ENCODE assay signal across 8 mouse cellular contexts in the genomic region with DNA sequence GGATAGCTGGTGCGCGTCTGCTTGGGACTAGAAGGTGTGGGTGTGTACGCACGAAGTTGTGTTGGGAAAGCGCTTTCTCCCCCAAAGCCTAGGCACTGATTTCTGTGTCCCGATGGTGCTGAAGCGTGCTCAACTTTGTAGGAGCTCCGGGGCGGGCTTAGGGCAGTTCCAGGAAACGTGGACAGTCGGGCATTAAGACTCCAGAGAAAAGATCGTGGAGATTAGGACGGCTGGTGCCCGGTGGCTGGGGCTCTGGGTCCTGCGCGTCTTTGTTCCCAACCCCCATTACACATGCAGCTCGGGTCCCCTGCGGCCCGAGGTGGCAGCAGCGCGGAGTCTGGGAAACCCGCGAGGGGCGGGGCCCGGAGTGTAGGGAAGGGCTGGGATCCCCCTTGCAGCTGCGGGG. TPM values are rescaled to one million over a fixed set of nuclear protein-coding genes. Genes with fewer than 3 reads are reported as not detected.
DNase-seq lines count a peak whose midpoint lies in the region; ATAC-seq and TF ChIP-seq lines count a peak whose summit lies in the region.

No protein-coding gene starts in this region.

- no peak for TF ChIP-seq POLR2A in bone marrow, adult 2 months (IDR thresholded peaks at IDR 0.05; ENCODE audit: borderline replicate concordance, control insufficient read depth, low read depth, low read length)

- H3K36me3 ChIP-seq in forebrain, embryonic 14.5 days (ENCODE audit: control insufficient read depth, insufficient read depth, low read length), result peaks cover 14% of the 10 kb centered on the region; the same call in 1 of the 2 replicates
- no peaks in the 10 kb centered on the region for H3K36me3 ChIP-seq in hindbrain, embryonic 15.5 days
- H3K36me3 ChIP-seq in limb, embryonic 13.5 days, result 0 out of 2 replicates have a peak, but pooled peaks cover 7% of the 10 kb centered on the region
- H3K36me3 ChIP-seq in midbrain, embryonic 14.5 days (ENCODE audit: control insufficient read depth, insufficient read depth, low read length), result 0 out of 2 replicates have a peak, but pooled peaks cover 3% of the 10 kb centered on the region

- no peaks in the 10 kb centered on the region for H3K27me3 ChIP-seq in forebrain, embryonic 14.5 days (replicated peaks; ENCODE audit: control insufficient read depth, insufficient read depth, low read length)
- H3K27me3 ChIP-seq in hindbrain, embryonic 15.5 days, result no peaks in the 10 kb centered on the region
- no peaks in the 10 kb centered on the region for H3K27me3 ChIP-seq in limb, embryonic 13.5 days
- H3K27me3 ChIP-seq in midbrain, embryonic 14.5 days (ENCODE audit: control insufficient read depth, insufficient read depth, low read length), result no peaks in the 10 kb centered on the region

- H3K9ac ChIP-seq in forebrain, embryonic 14.5 days (ENCODE audit: low read length), result peak overlapping the region; percentile 100
- H3K9ac ChIP-seq in hindbrain, embryonic 15.5 days, result peak overlapping the region; percentile 93
- peak overlapping the region; percentile 97 for H3K9ac ChIP-seq in limb, embryonic 13.5 days
- H3K9ac ChIP-seq in midbrain, embryonic 14.5 days (replicated peaks; ENCODE audit: low read length), result peak overlapping the region; percentile 100

- peaks cover 1% of the 10 kb centered on the region; the same call in 1 of the 2 replicates for H3K4me1 ChIP-seq in bone marrow, adult 2 months (ENCODE audit: control insufficient read depth, insufficient read depth, low read length)
- peaks cover 18% of the 10 kb centered on the region for H3K4me1 ChIP-seq in forebrain, embryonic 14.5 days (ENCODE audit: control insufficient read depth, insufficient read depth, low read length)
- peaks cover 39% of the 10 kb centered on the region for H3K4me1 ChIP-seq in hindbrain, embryonic 15.5 days (replicated peaks)
- H3K4me1 ChIP-seq in limb, embryonic 13.5 days, result peaks cover 42% of the 10 kb centered on the region
- peaks cover 35% of the 10 kb centered on the region for H3K4me1 ChIP-seq in midbrain, embryonic 14.5 days (ENCODE audit: control insufficient read depth, insufficient read depth, low read length)

- peak; percentile 42 to 49 for DNase-seq in cerebellum, adult 18-20 months
- no peak for DNase-seq in cerebellum, adult 11 months
- DNase-seq in forebrain, embryonic 14.5 days (ENCODE audit: low spot score), result peak; percentile 88
- peak; percentile 88 for DNase-seq in midbrain, embryonic 14.5 days
- peak; percentile 29 for DNase-seq in testis, postnatal 14 days (ENCODE audit: low spot score)

- H3K27ac ChIP-seq in bone marrow, adult 2 months (ENCODE audit: control insufficient read depth, insufficient read depth, low read depth, low read length, poor library complexity), result no peak overlapping the region
- peak overlapping the region; percentile 99 for H3K27ac ChIP-seq in forebrain, embryonic 14.5 days (ENCODE audit: low read depth, low read length)
- H3K27ac ChIP-seq in hindbrain, embryonic 15.5 days (replicated peaks), result peak overlapping the region; percentile 97
- peak overlapping the region; percentile 96 for H3K27ac ChIP-seq in limb, embryonic 13.5 days
- peak overlapping the region; percentile 99 for H3K27ac ChIP-seq in midbrain, embryonic 14.5 days (replicated peaks; ENCODE audit: low read depth, low read length)

- under 1% methylated on average over 26 of the region's 26 CpGs for WGBS in bone marrow, adult 2 months
- under 1% methylated on average over 26 of the region's 26 CpGs for whole genome bisulfite sequencing in forebrain, embryonic 14.5 days
- WGBS in hindbrain, embryonic 15.5 days, result under 1% methylated on average over 26 of the region's 26 CpGs
- WGBS in limb, embryonic 13.5 days, result under 1% methylated on average over 26 of the region's 26 CpGs
- 0% methylated on average over 26 of the region's 26 CpGs for WGBS in midbrain, embryonic 14.5 days

- H3K9me3 ChIP-seq in forebrain, embryonic 14.5 days (replicated peaks; ENCODE audit: control insufficient read depth, low read length), result no peaks in the 10 kb centered on the region
- H3K9me3 ChIP-seq in hindbrain, embryonic 15.5 days, result no peaks in the 10 kb centered on the region
- no peaks in the 10 kb centered on the region for H3K9me3 ChIP-seq in limb, embryonic 13.5 days
- H3K9me3 ChIP-seq in midbrain, embryonic 14.5 days (ENCODE audit: control insufficient read depth, low read length), result no peaks in the 10 kb centered on the region

- TF ChIP-seq CTCF in bone marrow, adult 2 months (IDR thresholded peaks at IDR 0.05; ENCODE audit: control insufficient read depth, insufficient read depth, low read length), result no peak

- H3K4me2 ChIP-seq in forebrain, embryonic 14.5 days (ENCODE audit: low read length), result peak overlapping the region; percentile 77
- H3K4me2 ChIP-seq in hindbrain, embryonic 15.5 days, result peak overlapping the region; percentile 88
- H3K4me2 ChIP-seq in limb, embryonic 13.5 days (replicated peaks), result peak overlapping the region; percentile 96
- H3K4me2 ChIP-seq in midbrain, embryonic 14.5 days (ENCODE audit: low read length), result peak overlapping the region; percentile 87

- peak; percentile 61 for ATAC-seq in forebrain, embryonic 14.5 days
- no peak; the same call in 1 of the 2 replicates for ATAC-seq in hindbrain, embryonic 15.5 days (ENCODE audit: low FRiP score, low read depth)
- ATAC-seq in limb, embryonic 13.5 days (ENCODE audit: low FRiP score, low read depth), result peak; percentile 18; the same call in 1 of the 2 replicates
- peak; percentile 59; the same call in 1 of the 2 replicates for ATAC-seq in midbrain, embryonic 14.5 days (ENCODE audit: low FRiP score, low TSS enrichment)

- H3K4me3 ChIP-seq in bone marrow, adult 2 months (replicated peaks; ENCODE audit: control insufficient read depth, low read depth, low read length), result peak overlapping the region; percentile 43
- H3K4me3 ChIP-seq in forebrain, embryonic 14.5 days (ENCODE audit: low read depth, low read length), result peak overlapping the region; percentile 78
- H3K4me3 ChIP-seq in hindbrain, embryonic 15.5 days, result peak overlapping the region; percentile 68
- H3K4me3 ChIP-seq in limb, embryonic 13.5 days, result peak overlapping the region; percentile 83
- peak overlapping the region; percentile 98 for H3K4me3 ChIP-seq in midbrain, embryonic 14.5 days (replicated peaks; ENCODE audit: low read depth, low read length)

RNA-seq across cellular contexts. Expression of a gene that starts 1.3 kb away (rescaled TPM):
- 0.47 and 2.8 TPM in 2 replicates for polyA plus RNA-seq in bone marrow, adult 2 months (2011; ENCODE audit: insufficient read depth, insufficient read length, low replicate concordance, missing spikeins)
- 25.9 and 27.5 TPM in 2 replicates for polyA plus RNA-seq in forebrain, embryonic 14.5 days (2014; fragmentation: Nextera tagmentation; extraction: Ambion mirVana)
- 49.1 and 52.7 TPM in 2 replicates for polyA plus RNA-seq in hindbrain, embryonic 15.5 days (2015; fragmentation: Nextera tagmentation; extraction: Ambion mirVana)
- 23.1 and 26.3 TPM in 2 replicates for polyA plus RNA-seq in limb, embryonic 13.5 days (2015; fragmentation: Nextera tagmentation; extraction: Ambion mirVana)
- polyA plus RNA-seq in midbrain, embryonic 14.5 days (2014; fragmentation: Nextera tagmentation; extraction: Ambion mirVana), result 69.3 and 69.9 TPM in 2 replicates

RNA-seq across cellular contexts. Expression of a gene that starts 37.9 kb away (rescaled TPM):
- polyA plus RNA-seq in bone marrow, adult 2 months (2011; ENCODE audit: insufficient read depth, insufficient read length, low replicate concordance, missing spikeins), result 2.0 and 8.0 TPM in 2 replicates
- not detected in 2 replicates for polyA plus RNA-seq in forebrain, embryonic 14.5 days (2014; fragmentation: Nextera tagmentation; extraction: Ambion mirVana)
- polyA plus RNA-seq in hindbrain, embryonic 15.5 days (2015; fragmentation: Nextera tagmentation; extraction: Ambion mirVana), result 0.07 TPM in 1 of 2 replicates, not detected in the other
- polyA plus RNA-seq in limb, embryonic 13.5 days (2015; fragmentation: Nextera tagmentation; extraction: Ambion mirVana), result 0.09 TPM in 1 of 2 replicates, not detected in the other
- polyA plus RNA-seq in midbrain, embryonic 14.5 days (2014; fragmentation: Nextera tagmentation; extraction: Ambion mirVana), result not detected in 2 replicates

RNA-seq across cellular contexts. Expression of a gene that starts 41.5 kb away (rescaled TPM):
- 2.3 and 3.2 TPM in 2 replicates for polyA plus RNA-seq in bone marrow, adult 2 months (2011; ENCODE audit: insufficient read depth, insufficient read length, low replicate concordance, missing spikeins)
- polyA plus RNA-seq in forebrain, embryonic 14.5 days (2014; fragmentation: Nextera tagmentation; extraction: Ambion mirVana), result 54.2 and 64.7 TPM in 2 replicates
- polyA plus RNA-seq in hindbrain, embryonic 15.5 days (2015; fragmentation: Nextera tagmentation; extraction: Ambion mirVana), result 48.0 and 49.9 TPM in 2 replicates
- 40.7 and 42.3 TPM in 2 replicates for polyA plus RNA-seq in limb, embryonic 13.5 days (2015; fragmentation: Nextera tagmentation; extraction: Ambion mirVana)
- 51.2 and 56.0 TPM in 2 replicates for polyA plus RNA-seq in midbrain, embryonic 14.5 days (2014; fragmentation: Nextera tagmentation; extraction: Ambion mirVana)

RNA-seq across cellular contexts. Expression of a gene that starts 46.1 kb away (rescaled TPM):
- polyA plus RNA-seq in bone marrow, adult 2 months (2011; ENCODE audit: insufficient read depth, insufficient read length, low replicate concordance, missing spikeins), result 1.5 and 2.3 TPM in 2 replicates
- polyA plus RNA-seq in forebrain, embryonic 14.5 days (2014; fragmentation: Nextera tagmentation; extraction: Ambion mirVana), result 2.4 and 4.1 TPM in 2 replicates
- 2.9 and 3.8 TPM in 2 replicates for polyA plus RNA-seq in hindbrain, embryonic 15.5 days (2015; fragmentation: Nextera tagmentation; extraction: Ambion mirVana)
- polyA plus RNA-seq in limb, embryonic 13.5 days (2015; fragmentation: Nextera tagmentation; extraction: Ambion mirVana), result 6.2 and 6.4 TPM in 2 replicates
- polyA plus RNA-seq in midbrain, embryonic 14.5 days (2014; fragmentation: Nextera tagmentation; extraction: Ambion mirVana), result 1.5 and 2.4 TPM in 2 replicates

Comparison
In these comparisons a context has a peak if more than half of its experiments do, and no peak if none do; other contexts are left out.
1. H3K4me3 ChIP-seq: peak in every context shown above with its lines; median percentile 98 in midbrain, embryonic 14.5 days; 83 in limb, embryonic 13.5 days; 78 in forebrain, embryonic 14.5 days; 68 in hindbrain, embryonic 15.5 days; 43 in bone marrow, adult 2 months.